Mouse (Mus musculus): ENCODE data around the gene Vpreb2.
"Not testable (repeated sequence)": the region's sequence is repeated elsewhere in the genome, so short reads cannot be mapped to it uniquely, and the experiment has no call there.

Gene Vpreb2

GRCm38 (mm10) chr16:17992321-17992720 is 12.1 kb downstream of the Vpreb2 start:
- not testable (repeated sequence) for DNase-seq (ENCODE audit: low spot score)

GRCm38 (mm10) chr16:17999668-18000067 is 19.4 kb downstream of the Vpreb2 start:
- DNase-seq (ENCODE audit: low spot score), result no peak

- no peak for DNase-seq (ENCODE audit: low spot score)
Measured at GRCm38 (mm10) chr16:18004589-18004988, 24.4 kb downstream of the Vpreb2 start.

GRCm38 (mm10) chr16:18007083-18007482 is 26.9 kb downstream of the Vpreb2 start:
- DNase-seq (ENCODE audit: low spot score), result no peak

GRCm38 (mm10) chr16:18011101-18011500 is 30.9 kb downstream of the Vpreb2 start:
- no peak for DNase-seq (ENCODE audit: low spot score)

- not testable (repeated sequence) for DNase-seq (ENCODE audit: low spot score)
Measured at GRCm38 (mm10) chr16:18016482-18016881, 36.3 kb downstream of the Vpreb2 start.

GRCm38 (mm10) chr16:18022780-18023557 is 42.7 kb downstream of the Vpreb2 start:
- DNase-seq (ENCODE audit: low spot score), result no peak

GRCm38 (mm10) chr16:18027371-18027770 is 47.1 kb downstream of the Vpreb2 start:
- DNase-seq (ENCODE audit: low spot score), result no peak
